Mouse (Mus musculus): ENCODE measurements at regions not wholly inside any gene's neighbourhood (a gene's known extent, or its start where the extent isn't known, plus 50 kb on each side); places are given as distances from the start of the nearest gene placed in this dataset.

DNA sequence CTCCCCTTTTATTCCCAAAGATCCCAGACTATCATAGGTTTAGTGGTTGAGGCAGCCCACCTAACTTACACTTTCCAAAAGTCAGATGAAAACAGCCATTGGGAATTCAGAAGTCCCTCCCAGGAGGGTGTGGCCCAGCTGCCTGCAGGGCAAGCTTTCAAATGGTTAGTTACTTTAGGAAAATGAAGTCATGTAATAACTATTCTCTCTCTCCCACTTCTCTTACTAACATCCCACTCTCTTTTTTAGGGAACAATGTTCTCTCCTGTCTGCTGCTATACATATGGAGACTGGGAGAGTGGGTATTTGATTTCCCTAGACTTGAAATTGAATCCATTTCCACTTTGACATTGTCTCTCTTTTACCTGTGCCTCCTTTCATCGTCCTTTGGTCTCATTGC lies 55.0 kb downstream of the Zfp648 start:
- WGBS: 68% methylated on average over 1 of the region's 1 CpGs
- Histone ChIP-seq H3K4me3 (replicated peaks; ENCODE audit: insufficient read depth, low read depth, low read length) (no peak overlapping the region), H3K27ac (ENCODE audit: insufficient read depth, low read length) (no peak overlapping the region), H3K27me3 (ENCODE audit: control insufficient read depth, insufficient read depth, low read length) (no peaks in the 10 kb centered on the region), H3K4me1 (ENCODE audit: control insufficient read depth, insufficient read depth, low read length) (no peaks in the 10 kb centered on the region)
- TF ChIP-seq CTCF (IDR thresholded peaks at IDR 0.05; ENCODE audit: borderline replicate concordance, insufficient read depth, low read depth, low read length): no peak
- no peak for TF ChIP-seq POLR2A (IDR thresholded peaks at IDR 0.05; ENCODE audit: borderline replicate concordance, insufficient read depth, low read length)
- no peak for DNase-seq

- no peak overlapping the region for H3K27ac ChIP-seq (ENCODE audit: insufficient read depth, low read length)
- no peak for TF ChIP-seq POLR2A (IDR thresholded peaks at IDR 0.05; ENCODE audit: borderline replicate concordance, insufficient read depth, low read length)
- TF ChIP-seq CTCF (IDR thresholded peaks at IDR 0.05; ENCODE audit: borderline replicate concordance, insufficient read depth, low read depth, low read length): no peak
- H3K4me3 ChIP-seq (replicated peaks; ENCODE audit: insufficient read depth, low read depth, low read length): peak overlapping the region; percentile 11
- DNase-seq: peak in 1 of 2 experiments; percentile 1
- H3K27me3 ChIP-seq (ENCODE audit: control insufficient read depth, insufficient read depth, low read length): no peaks in the 10 kb centered on the region
- no peaks in the 10 kb centered on the region for H3K4me1 ChIP-seq (ENCODE audit: control insufficient read depth, insufficient read depth, low read length)
- 5% methylated on average over 15 of the region's 15 CpGs for WGBS
Observed at GRCm38 (mm10) chr1:154256811-154257210, 55.8 kb downstream of the Zfp648 start.

DNA sequence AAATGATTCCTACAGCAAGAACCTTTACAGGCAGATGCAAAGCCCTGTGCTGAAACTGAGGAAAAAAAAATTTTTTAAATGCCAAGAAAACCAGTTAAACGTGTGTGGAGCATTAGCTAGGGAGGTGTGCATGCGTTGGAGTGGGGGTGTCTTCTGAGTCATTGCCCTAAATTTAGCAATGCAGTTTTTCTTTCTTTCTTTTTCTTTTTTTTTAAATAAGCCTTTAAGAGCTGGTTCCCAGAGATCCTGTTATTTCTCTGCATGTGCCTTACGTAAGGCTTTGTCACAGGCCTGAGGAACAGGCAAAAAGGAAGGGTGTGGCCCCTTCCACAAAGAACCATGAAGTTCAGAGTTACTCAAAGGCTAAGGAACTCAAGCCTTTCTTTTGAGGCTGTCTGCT lies 57.5 kb downstream of the Zfp648 start:
- no peaks in the 10 kb centered on the region for H3K4me1 ChIP-seq (ENCODE audit: control insufficient read depth, insufficient read depth, low read length)
- DNase-seq: no peak
- 90% methylated on average over 3 of the region's 3 CpGs for whole genome bisulfite sequencing
- no peaks in the 10 kb centered on the region for H3K27me3 ChIP-seq (ENCODE audit: control insufficient read depth, insufficient read depth, low read length)
- H3K4me3 ChIP-seq (replicated peaks; ENCODE audit: insufficient read depth, low read depth, low read length): no peak overlapping the region
- TF ChIP-seq CTCF (IDR thresholded peaks at IDR 0.05; ENCODE audit: borderline replicate concordance, insufficient read depth, low read depth, low read length) (no peak), POLR2A (IDR thresholded peaks at IDR 0.05; ENCODE audit: borderline replicate concordance, insufficient read depth, low read length) (no peak)
- H3K27ac ChIP-seq (ENCODE audit: insufficient read depth, low read length): no peak overlapping the region

GRCm38 (mm10) chr1:154260393-154260792 lies 59.4 kb downstream of the Zfp648 start:
- WGBS: 90% methylated on average over 5 of the region's 5 CpGs

GRCm38 (mm10) chr1:154281438-154281837 lies 80.5 kb downstream of the Zfp648 start:
- H3K27me3 ChIP-seq (ENCODE audit: control insufficient read depth, insufficient read depth, low read length): no peaks in the 10 kb centered on the region
- H3K27ac ChIP-seq (ENCODE audit: insufficient read depth, low read length): no peak overlapping the region
- peak; percentile 41 to 60 for DNase-seq
- peak; percentile 98 for TF ChIP-seq CTCF (IDR thresholded peaks at IDR 0.05; ENCODE audit: borderline replicate concordance, insufficient read depth, low read depth, low read length)
- TF ChIP-seq POLR2A (IDR thresholded peaks at IDR 0.05; ENCODE audit: borderline replicate concordance, insufficient read depth, low read length): no peak
- H3K4me3 ChIP-seq (replicated peaks; ENCODE audit: insufficient read depth, low read depth, low read length): no peak overlapping the region
- no peaks in the 10 kb centered on the region for H3K4me1 ChIP-seq (ENCODE audit: control insufficient read depth, insufficient read depth, low read length)
- 22% methylated on average over 8 of the region's 8 CpGs for WGBS

More at GRCm38 (mm10) chr1:154260393-154260792, 59.4 kb downstream of the Zfp648 start:
- H3K4me3 ChIP-seq (replicated peaks; ENCODE audit: insufficient read depth, low read depth, low read length): no peak overlapping the region
- no peaks in the 10 kb centered on the region for H3K4me1 ChIP-seq (ENCODE audit: control insufficient read depth, insufficient read depth, low read length)
- TF ChIP-seq CTCF (IDR thresholded peaks at IDR 0.05; ENCODE audit: borderline replicate concordance, insufficient read depth, low read depth, low read length) (no peak), POLR2A (IDR thresholded peaks at IDR 0.05; ENCODE audit: borderline replicate concordance, insufficient read depth, low read length) (no peak)
- no peak for DNase-seq
- H3K27ac ChIP-seq (ENCODE audit: insufficient read depth, low read length): no peak overlapping the region
- H3K27me3 ChIP-seq (ENCODE audit: control insufficient read depth, insufficient read depth, low read length): no peaks in the 10 kb centered on the region

DNA sequence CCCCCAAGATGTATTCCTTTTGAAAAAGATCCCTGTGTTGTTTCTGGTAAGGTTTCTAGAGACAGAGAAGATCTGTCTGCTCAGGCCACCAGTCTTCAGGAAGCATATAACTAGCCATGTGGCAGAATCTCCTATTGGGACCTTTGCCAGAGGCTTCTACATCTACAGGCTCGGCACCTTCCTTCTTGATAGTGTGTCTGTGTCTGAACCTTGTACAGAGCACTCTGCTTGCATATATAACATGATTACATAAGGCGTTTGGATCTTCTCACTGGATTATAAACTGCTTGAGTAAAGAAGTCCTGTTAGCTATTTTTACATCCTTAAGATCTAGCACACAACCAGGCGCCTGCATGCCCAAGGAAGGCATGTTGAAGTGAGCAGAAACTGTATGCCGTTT lies 85.1 kb downstream of the Zfp648 start:
- WGBS: 63% methylated on average over 4 of the region's 4 CpGs
- TF ChIP-seq CTCF (IDR thresholded peaks at IDR 0.05; ENCODE audit: borderline replicate concordance, insufficient read depth, low read depth, low read length) (no peak), POLR2A (IDR thresholded peaks at IDR 0.05; ENCODE audit: borderline replicate concordance, insufficient read depth, low read length) (no peak)
- DNase-seq: peak in 1 of 2 experiments; percentile 48
- no peak overlapping the region for H3K27ac ChIP-seq (ENCODE audit: insufficient read depth, low read length)
- no peaks in the 10 kb centered on the region for H3K4me1 ChIP-seq (ENCODE audit: control insufficient read depth, insufficient read depth, low read length)
- no peak overlapping the region for H3K4me3 ChIP-seq (replicated peaks; ENCODE audit: insufficient read depth, low read depth, low read length)
- no peaks in the 10 kb centered on the region; the same call in 1 of the 2 replicates for H3K27me3 ChIP-seq (ENCODE audit: control insufficient read depth, insufficient read depth, low read length)

- DNase-seq: peak in 1 of 2 experiments; percentile 46
- H3K4me1 ChIP-seq (ENCODE audit: control insufficient read depth, insufficient read depth, low read length): no peaks in the 10 kb centered on the region
- H3K27me3 ChIP-seq (ENCODE audit: control insufficient read depth, insufficient read depth, low read length): no peaks in the 10 kb centered on the region; the same call in 1 of the 2 replicates
- no peak overlapping the region for H3K27ac ChIP-seq (ENCODE audit: insufficient read depth, low read length)
- TF ChIP-seq POLR2A (IDR thresholded peaks at IDR 0.05; ENCODE audit: borderline replicate concordance, insufficient read depth, low read length) (no peak), CTCF (IDR thresholded peaks at IDR 0.05; ENCODE audit: borderline replicate concordance, insufficient read depth, low read depth, low read length) (no peak)
- H3K4me3 ChIP-seq (replicated peaks; ENCODE audit: insufficient read depth, low read depth, low read length): no peak overlapping the region
- WGBS: 40% methylated on average over 4 of the region's 4 CpGs
Observed at GRCm38 (mm10) chr1:154292729-154293128, 91.7 kb downstream of the Zfp648 start.

GRCm38 (mm10) chr1:154296080-154296479 lies 95.1 kb downstream of the Zfp648 start:
- no peak for DNase-seq

More at GRCm38 (mm10) chr1:154296080-154296479, 95.1 kb downstream of the Zfp648 start:
- TF ChIP-seq CTCF (IDR thresholded peaks at IDR 0.05; ENCODE audit: borderline replicate concordance, insufficient read depth, low read depth, low read length) (no peak), POLR2A (IDR thresholded peaks at IDR 0.05; ENCODE audit: borderline replicate concordance, insufficient read depth, low read length) (no peak)
- Histone ChIP-seq H3K27ac (ENCODE audit: insufficient read depth, low read length) (no peak overlapping the region), H3K4me1 (ENCODE audit: control insufficient read depth, insufficient read depth, low read length) (peaks cover 7% of the 10 kb centered on the region), H3K4me3 (replicated peaks; ENCODE audit: insufficient read depth, low read depth, low read length) (no peak overlapping the region), H3K27me3 (ENCODE audit: control insufficient read depth, insufficient read depth, low read length) (no peaks in the 10 kb centered on the region)
- WGBS: 90% methylated on average over 8 of the region's 8 CpGs
